Mouse (Mus musculus) heart, postnatal 0 days (tissue): ENCODE measurements around the gene BC067074. TPM values are rescaled to one million over a fixed set of nuclear protein-coding genes. Genes with fewer than 3 reads are reported as not detected.
A peak's percentile ranks its signal among the peaks of the same experiment; 100 is the strongest.

Source experiments
- ATAC-seq: fragments of 200-750 bp; cut with Nextera tagmentation; 2 replicates; pipeline ENCODE4 v1.8.0; 2017; ENCODE audit warnings: low read depth, moderate number of reproducible peaks, moderate library complexity; ENCODE audit not compliant: insufficient read depth
- DNase-seq: peaks from one replicate; pipeline ENCODE4 v3.0.0-alpha.2; 2016; ENCODE audit warnings: low spot score
- H3K27ac ChIP-seq: fragments of 300-500 bp; sonication (generic); 2 replicates; pipeline ENCODE4 v1.5.1; 2014; ENCODE audit warnings: low read depth, mild to moderate bottlenecking
- H3K27me3 ChIP-seq: fragments of 300-500 bp; sonication (generic); 2 replicates; pipeline ENCODE4 v1.6.1; 2014; ENCODE audit warnings: low read length, mixed read lengths; ENCODE audit not compliant: control insufficient read depth, insufficient read depth
- H3K36me3 ChIP-seq: fragments of 300-500 bp; sonication (generic); replicated peaks from 2 replicates; pipeline ENCODE4 v1.6.1; 2014; ENCODE audit warnings: low read length, mixed read lengths; ENCODE audit not compliant: control insufficient read depth, insufficient read depth
- H3K4me1 ChIP-seq: fragments of 300-500 bp; sonication (generic); 2 replicates; pipeline ENCODE4 v1.6.1; 2014; ENCODE audit warnings: antibody characterized with exemption; ENCODE audit not compliant: control insufficient read depth, insufficient read depth
- H3K4me2 ChIP-seq: fragments of 300-500 bp; sonication (generic); 2 replicates; pipeline ENCODE4 v1.6.1; 2014; ENCODE audit warnings: low read depth, mild to moderate bottlenecking, low read length, moderate library complexity
- H3K4me3 ChIP-seq: fragments of 300-500 bp; sonication (generic); 2 replicates; pipeline ENCODE4 v1.5.1; 2014; ENCODE audit warnings: low read depth, low read length
- H3K9ac ChIP-seq: fragments of 300-500 bp; sonication (generic); replicated peaks from 2 replicates; pipeline ENCODE4 v1.6.1; 2014; ENCODE audit warnings: low read depth, low read length, mixed read lengths
- H3K9me3 ChIP-seq: fragments of 300-500 bp; sonication (generic); replicated peaks from 2 replicates; pipeline ENCODE4 v1.6.1; 2016; ENCODE audit warnings: low read length; ENCODE audit not compliant: control insufficient read depth
- CTCF ChIP-seq: IDR thresholded peaks from 2 replicates; pipeline ENCODE4 v1.5.1; 2016; ENCODE audit warnings: antibody characterized with exemption, control low read depth, low read depth
- EP300 ChIP-seq: IDR thresholded peaks from 2 replicates; pipeline ENCODE4 v1.6.1; 2016; ENCODE audit warnings: antibody characterized with exemption, low read depth
- WGBS: fragments of 180-500 bp; shearing (Covaris S2); extraction: QIAGEN DNeasy Blood & Tissue Kit; methylation state at CpG from one replicate; pipeline ENCODE4 v1.1.7; 2014; 5-methylcytosine and 5-hydroxymethylcytosine counted together
- polyA plus RNA-seq: library from polyadenylated mRNA; unstranded; fragments of >200 nt; fragmentation: Nextera tagmentation; extraction: Ambion mirVana; gene quantifications from 2 replicates; pipeline ENCODE4 v1.2.1, GENCODE M21; 2015
- total RNA-seq: library from RNA; depleted of rRNA; stranded (reverse); fragments of >200 nt; gene quantifications from 2 replicates; pipeline ENCODE4 v1.2.3, GENCODE M21; 2014; ENCODE audit warnings: low replicate concordance

The BC067074 gene
- total and polyA plus RNA-seq, 2 experiments from 2014 or later: 1.3 to 4.7 TPM

DNA sequence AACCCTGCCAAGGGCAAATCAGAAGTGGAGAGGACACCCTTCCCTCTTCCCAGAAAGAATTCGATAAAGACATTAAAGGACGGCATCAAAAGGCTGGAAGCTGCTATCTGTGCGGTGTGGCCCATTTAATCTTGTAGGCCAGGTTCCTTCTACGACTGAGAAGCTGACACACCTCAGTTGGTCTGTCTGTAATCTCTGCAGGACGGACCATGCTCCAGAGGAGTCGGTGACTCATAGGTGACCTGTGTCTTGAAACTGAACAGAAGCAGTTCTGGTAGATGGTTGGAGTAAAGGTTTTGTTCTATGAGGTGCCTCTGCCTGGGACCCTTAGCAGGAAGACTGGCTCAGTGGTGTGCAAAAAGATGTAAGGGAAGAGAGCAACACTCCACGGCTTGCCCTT is 122.6 kb downstream of the BC067074 start:
- ATAC-seq (no peak), DNase-seq (no peak)
- 51% methylated on average over 7 of the region's 7 CpGs for WGBS
- Histone ChIP-seq H3K9ac (no peak overlapping the region), H3K4me3 (no peak overlapping the region), H3K4me1 (no peaks in the 10 kb centered on the region), H3K4me2 (no peak overlapping the region), H3K27me3 (no peaks in the 10 kb centered on the region), H3K27ac (no peak overlapping the region), H3K36me3 (no peaks in the 10 kb centered on the region), H3K9me3 (no peaks in the 10 kb centered on the region)
- TF ChIP-seq CTCF: no peak
- TF ChIP-seq EP300: no peak

DNA sequence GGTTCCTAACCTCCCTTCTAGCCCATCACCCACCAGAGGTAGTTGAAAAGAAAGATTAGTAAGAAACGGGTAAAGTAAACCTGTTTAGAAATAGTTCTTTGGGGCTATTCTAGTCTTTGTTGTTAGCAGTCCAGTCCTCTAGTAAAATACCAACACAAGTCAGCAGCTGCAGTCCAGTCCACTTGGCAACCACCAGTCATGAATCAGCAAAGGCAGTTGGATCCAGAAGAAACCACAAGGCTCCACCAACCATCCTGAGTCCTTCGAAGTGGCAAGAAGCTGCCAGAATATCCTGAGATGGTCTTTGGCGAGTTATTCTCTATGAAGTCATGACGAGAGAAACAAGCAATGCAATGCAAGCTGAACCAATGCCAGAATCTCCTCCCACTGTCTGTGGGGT is 124.0 kb downstream of the BC067074 start:
- ATAC-seq (no peak), DNase-seq (no peak)
- Histone ChIP-seq H3K9ac (no peak overlapping the region), H3K27me3 (no peaks in the 10 kb centered on the region), H3K4me2 (no peak overlapping the region), H3K9me3 (no peaks in the 10 kb centered on the region), H3K27ac (no peak overlapping the region), H3K4me3 (no peak overlapping the region), H3K36me3 (no peaks in the 10 kb centered on the region), H3K4me1 (no peaks in the 10 kb centered on the region)
- TF ChIP-seq EP300 (no peak), CTCF (no peak)
- WGBS: 87% methylated on average over 4 of the region's 4 CpGs

- H3K36me3 ChIP-seq: no peaks in the 10 kb centered on the region
- H3K9ac ChIP-seq: no peak overlapping the region
- no peaks in the 10 kb centered on the region for H3K4me1 ChIP-seq
- 39% methylated on average over 9 of the region's 9 CpGs for WGBS
- H3K27me3 ChIP-seq: no peaks in the 10 kb centered on the region
- TF ChIP-seq EP300 (no peak), CTCF (no peak)
- H3K27ac ChIP-seq: no peak overlapping the region
- no peak overlapping the region for H3K4me2 ChIP-seq
- H3K4me3 ChIP-seq: no peak overlapping the region
- no peak for ATAC-seq
- DNase-seq: peak; percentile 61
- no peaks in the 10 kb centered on the region for H3K9me3 ChIP-seq
Observed at GRCm38 (mm10) chr13:113417757-113418483, 125.0 kb downstream of the BC067074 start.

DNA sequence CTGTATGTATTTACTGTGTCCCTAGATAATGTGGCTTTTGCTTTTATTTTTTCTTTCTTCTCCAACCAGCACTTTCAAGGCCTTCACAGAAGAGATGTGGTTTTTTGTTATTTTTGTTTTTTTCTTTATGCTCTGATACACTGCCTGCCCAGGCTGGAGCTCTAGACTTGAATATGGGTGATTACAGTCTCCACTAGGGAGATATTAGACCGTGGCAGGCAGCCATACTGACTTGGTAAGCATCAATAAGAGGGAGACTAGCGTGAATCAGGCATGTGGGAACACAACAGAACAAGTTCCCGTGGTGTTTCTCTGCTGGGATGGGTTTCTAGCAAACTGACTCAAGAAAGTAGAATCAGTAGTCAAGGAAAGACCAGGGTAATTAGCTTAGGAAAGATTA is 125.7 kb downstream of the BC067074 start:
- Histone ChIP-seq H3K9me3 (no peaks in the 10 kb centered on the region), H3K4me2 (no peak overlapping the region), H3K9ac (no peak overlapping the region), H3K27me3 (no peaks in the 10 kb centered on the region), H3K36me3 (no peaks in the 10 kb centered on the region), H3K4me3 (no peak overlapping the region), H3K4me1 (no peaks in the 10 kb centered on the region), H3K27ac (no peak overlapping the region; the same call in 1 of the 2 replicates)
- ATAC-seq: no peak
- DNase-seq: no peak
- TF ChIP-seq EP300 (no peak), CTCF (no peak)
- 72% methylated on average over 3 of the region's 3 CpGs for WGBS

DNA sequence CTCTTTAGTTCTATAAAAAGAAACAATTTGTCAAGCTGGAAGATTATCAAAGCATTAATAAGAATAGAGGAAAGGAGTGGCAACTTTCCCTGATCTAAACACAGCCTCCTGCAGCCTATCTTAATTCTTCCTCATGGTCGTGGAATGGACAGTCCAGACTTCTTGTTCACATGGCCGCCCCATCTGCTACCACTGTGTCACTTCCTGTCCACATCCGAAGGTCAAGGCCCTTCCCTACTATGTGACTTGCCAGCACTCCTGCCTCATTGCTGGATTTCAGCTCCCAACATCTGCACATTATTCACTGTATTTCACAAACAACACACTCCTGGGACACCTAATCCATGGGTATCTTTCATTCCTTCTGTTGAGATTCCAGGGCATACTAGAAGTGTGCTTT is 128.5 kb downstream of the BC067074 start:
- H3K4me3 ChIP-seq: no peak overlapping the region
- no peak for DNase-seq
- H3K9ac ChIP-seq: no peak overlapping the region
- no peaks in the 10 kb centered on the region for H3K36me3 ChIP-seq
- no peaks in the 10 kb centered on the region for H3K27me3 ChIP-seq
- no peak for ATAC-seq
- H3K27ac ChIP-seq: no peak overlapping the region
- WGBS: 48% methylated on average over 3 of the region's 3 CpGs
- no peak overlapping the region for H3K4me2 ChIP-seq
- no peaks in the 10 kb centered on the region for H3K4me1 ChIP-seq
- H3K9me3 ChIP-seq: no peaks in the 10 kb centered on the region
- no peak for TF ChIP-seq CTCF
- TF ChIP-seq EP300: no peak

DNA sequence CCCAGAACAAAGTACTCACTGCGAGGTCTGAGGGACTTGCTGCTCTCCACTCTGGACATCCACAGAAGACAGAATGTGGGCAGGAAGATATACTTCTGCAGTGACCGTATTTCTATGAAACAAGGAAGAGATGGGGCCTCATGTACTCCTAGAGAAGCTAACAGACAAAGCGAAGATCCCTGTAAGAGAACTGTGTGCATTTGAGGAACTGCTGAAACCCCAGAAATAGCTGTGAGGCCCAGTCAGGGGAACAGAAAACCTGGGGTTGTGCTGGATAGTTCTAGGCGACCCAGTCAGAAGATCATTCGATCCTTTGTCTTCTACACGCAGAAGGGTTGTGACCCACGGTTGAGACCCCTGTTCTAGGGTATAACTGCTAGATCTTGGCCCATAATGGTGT is 130.9 kb downstream of the BC067074 start:
- no peaks in the 10 kb centered on the region for H3K27me3 ChIP-seq
- TF ChIP-seq EP300 (no peak), CTCF (no peak)
- no peak overlapping the region for H3K27ac ChIP-seq
- no peak for ATAC-seq
- no peaks in the 10 kb centered on the region for H3K4me1 ChIP-seq
- no peaks in the 10 kb centered on the region for H3K36me3 ChIP-seq
- no peak for DNase-seq
- H3K4me2 ChIP-seq: no peak overlapping the region
- no peak overlapping the region for H3K4me3 ChIP-seq
- H3K9ac ChIP-seq: no peak overlapping the region
- 85% methylated on average over 7 of the region's 7 CpGs for WGBS
- no peaks in the 10 kb centered on the region for H3K9me3 ChIP-seq
